Mouse (Mus musculus) WW6 (cell line): ENCODE measurements at regions not wholly inside any gene's neighbourhood (a gene's known extent, or its start where the extent isn't known, plus 50 kb on each side); places are given as distances from the start of the nearest gene placed in this dataset.

ENCODE experiments used
- DNase-seq: peaks from one replicate; pipeline ENCODE4 v3.0.0-alpha.2; 2013; ENCODE audit warnings: low read depth, low spot score

DNA sequence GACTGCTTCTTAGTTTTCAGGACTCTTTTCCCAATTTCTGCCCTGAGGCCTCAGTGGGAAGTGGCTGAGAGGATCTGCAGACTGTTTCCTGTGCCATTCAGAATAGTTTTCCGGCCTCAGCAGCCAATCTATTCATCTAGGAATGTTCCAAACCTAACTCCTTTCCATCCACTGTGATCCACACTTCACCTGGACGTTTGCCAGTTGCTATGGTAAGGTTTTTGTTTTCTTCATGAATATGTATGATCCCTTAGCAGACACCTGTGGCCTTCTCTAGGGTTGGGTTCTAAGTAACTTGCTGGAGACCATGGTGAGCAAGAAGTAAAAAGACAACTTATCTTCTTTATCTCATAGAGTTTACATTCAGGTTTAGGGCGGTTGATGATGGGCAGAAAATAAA is 744.6 kb downstream of the Inhba start:
- no peak for DNase-seq

DNA sequence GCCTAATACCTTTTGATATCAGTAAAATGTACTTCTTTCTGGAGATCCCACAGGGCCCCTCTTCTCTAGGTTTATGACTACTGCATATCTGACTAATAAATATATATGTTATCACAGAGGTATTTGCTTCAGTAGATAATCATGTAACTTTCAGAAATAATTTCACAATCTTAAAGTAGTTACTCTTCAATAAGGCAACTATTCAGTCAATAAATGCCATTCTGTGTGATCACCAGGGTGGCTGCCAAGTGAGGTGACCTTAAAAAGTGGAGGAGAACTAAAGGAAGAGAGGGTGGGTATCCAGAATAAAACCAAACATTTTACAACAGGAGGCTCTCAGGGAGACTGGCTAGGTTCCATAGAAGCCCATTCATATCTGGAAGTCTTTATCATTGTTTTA is 748.4 kb downstream of the Inhba start:
- no peak for DNase-seq

DNA sequence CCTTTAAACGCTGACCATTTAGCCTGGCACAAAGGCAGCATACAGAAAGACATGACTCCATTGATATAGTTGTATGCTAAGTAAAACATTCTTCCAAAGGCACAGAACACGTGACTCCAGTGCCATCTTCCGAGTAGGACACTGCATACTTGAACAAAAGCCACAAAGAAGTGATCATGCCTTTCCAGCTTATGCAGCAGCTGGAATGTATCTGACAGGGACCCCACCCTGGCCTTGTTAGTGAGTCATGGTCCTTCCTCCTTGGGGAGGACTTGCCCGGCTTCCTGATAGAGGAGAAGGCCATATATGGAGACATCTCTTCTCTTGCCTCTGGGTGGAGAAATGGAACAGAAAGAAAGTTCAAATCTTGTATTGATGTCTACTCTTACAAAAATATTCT is 749.8 kb downstream of the Inhba start:
- DNase-seq, result no peak

DNA sequence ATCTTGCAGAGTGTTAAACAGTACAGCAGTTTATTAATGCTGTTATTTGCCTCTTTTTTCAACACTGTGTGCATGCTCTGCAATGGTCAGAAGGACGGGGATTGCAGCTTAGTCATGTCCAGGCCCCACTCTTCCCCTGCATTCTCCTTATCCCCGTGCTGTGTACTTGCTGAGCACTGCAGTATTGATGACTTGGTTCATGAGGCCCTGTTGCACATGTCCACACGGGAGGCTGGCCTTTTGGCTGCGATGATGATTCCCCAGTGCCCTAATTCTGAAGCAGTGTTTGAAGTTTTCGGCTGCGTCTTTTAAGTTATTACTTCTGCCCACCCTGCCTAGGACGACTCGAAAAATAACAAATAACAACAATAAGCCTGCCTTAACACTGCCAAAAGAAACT is 750.7 kb downstream of the Inhba start:
- DNase-seq, result no peak

DNA sequence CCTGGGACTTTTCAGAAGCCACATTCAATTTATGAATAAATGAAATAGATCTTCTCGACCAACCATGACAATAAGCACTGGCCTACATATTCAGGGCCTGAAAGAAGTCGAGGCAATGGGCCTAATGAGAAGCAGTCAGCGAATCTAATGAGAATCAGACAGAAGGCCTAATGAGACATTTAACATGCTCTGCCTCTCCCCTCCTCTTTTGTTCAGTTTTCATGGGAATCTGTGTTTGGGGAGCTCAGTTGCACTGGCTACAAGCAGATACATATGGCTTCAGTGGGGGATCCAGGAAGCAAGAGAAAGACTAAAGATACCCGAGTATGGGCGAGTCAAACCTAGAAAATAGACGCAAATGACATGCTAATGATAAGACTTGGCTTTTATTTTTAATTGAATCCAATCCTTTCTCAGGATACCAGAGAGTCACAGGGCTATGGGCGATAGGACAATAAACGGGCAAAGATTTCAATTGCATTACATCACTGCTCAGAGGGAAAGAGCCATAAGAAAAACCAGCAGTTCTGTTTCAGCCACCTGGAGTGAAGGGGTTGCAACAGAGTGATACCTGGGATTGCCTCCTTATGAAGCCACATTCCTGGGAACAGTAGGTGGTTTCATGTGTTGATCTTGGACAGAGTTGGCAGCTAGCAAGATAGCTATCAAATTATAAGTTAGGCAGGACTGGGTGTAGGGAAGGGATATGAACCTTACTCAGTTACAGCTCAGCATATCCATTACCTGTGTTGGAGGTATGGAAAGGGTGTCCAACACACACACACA is 751.3 kb downstream of the Inhba start:
- no peak for DNase-seq

DNA sequence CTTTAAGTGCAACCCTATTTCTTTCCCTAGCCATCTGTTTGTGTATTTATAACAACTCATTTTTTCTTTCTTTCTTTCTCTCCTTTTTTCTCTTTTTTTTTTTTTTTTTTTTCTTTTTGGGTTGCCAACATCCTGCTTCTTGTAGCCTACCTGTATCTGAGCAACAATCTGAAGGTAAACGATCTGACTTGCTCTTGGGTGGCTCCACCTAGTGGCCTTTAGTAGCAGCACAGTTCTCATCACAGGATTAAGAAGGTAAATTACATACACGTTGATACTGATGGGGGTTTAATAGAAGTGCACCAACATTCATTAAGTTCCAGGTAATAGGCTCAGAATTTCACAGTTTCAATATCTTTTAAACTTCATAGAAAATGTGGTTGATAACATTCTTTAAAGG is 752.1 kb downstream of the Inhba start:
- DNase-seq, result no peak

DNA sequence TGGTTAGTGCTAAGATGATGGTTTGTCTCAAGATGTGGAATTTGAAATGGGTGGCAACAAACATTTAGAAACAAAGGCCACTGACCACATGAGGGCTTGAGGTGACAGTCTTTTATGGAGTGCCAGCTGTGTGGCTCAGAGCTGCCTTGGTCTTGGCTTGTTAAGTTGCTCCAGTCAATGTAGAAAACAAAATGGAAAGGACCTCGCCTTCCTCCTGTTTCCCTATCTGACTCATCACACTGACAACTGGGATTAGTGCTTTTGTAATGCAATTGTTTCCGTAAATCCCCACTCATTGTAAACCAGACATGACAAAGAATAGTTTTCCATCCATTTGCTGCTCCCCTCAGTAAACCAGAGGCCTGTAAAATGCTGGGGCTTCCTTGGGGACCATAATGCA is 757.8 kb downstream of the Inhba start:
- DNase-seq, result peak; percentile 18

DNA sequence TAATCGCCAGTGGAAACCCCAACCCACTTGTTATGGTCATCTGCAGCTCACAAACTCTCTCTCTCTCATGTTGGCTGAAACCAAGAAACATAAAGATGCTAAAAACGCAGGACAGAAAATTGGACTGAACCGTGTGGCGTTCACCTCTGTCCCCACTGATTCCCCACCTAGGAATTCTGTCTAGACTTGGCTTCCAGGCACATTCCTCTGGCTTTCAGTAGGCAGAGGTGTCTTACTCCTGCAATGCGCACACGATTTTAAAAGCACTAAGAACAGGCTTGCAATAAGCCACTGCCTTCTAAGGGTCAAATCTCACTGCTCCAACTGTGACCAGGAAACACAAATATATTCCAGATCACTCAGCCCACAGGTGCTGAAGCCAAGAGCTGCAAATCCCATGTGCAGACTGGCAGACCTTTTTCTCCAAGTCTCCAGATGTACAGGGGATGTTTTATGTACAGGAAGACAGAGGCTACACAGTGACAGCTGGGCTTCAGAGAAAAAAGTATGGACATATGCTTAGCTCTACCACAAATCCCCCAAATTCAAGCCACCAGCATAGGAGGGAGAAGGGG is 758.3 kb downstream of the Inhba start:
- no peak for DNase-seq

DNA sequence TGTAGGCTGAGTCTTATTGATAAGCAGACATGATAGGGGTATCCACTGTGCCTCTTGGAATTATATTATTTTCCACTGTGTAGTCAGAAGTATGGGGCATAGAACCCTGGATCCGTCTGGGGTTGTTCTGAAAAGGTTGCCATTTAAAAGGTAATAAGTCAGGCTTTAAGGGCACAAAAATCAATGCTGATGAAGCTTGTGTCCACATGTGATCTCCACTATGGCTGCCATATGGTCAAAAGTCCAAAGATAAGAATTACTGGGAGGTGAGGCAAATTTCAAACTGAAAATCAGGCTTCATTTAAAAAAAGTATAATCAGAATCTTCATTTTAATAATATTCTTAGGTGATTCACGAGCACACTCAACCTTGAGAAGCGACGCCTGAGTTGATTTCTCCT is 760.2 kb downstream of the Inhba start:
- DNase-seq, result no peak

DNA sequence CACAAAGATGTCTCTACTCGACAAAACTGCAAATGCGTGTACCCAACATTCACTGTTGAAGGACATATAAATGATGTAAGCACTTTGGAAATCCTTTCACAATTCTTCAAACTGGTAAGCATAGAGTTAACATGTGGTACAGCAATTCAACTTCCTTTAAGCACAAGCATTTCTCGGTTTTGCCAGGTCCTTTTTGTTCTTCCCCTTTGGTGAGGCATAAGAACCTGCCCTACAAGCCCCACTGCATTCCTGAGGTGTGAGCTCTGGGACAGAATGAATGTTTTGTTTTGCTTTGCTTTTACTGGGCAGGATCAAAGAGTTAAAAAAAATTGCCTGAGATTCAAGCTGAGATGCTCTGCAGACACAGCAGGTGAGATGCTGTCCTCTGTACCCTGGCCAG is 793.9 kb downstream of the Inhba start:
- no peak for DNase-seq
